Comparison of ENCODE assay signal across 8 mouse cellular contexts in the genomic region with DNA sequence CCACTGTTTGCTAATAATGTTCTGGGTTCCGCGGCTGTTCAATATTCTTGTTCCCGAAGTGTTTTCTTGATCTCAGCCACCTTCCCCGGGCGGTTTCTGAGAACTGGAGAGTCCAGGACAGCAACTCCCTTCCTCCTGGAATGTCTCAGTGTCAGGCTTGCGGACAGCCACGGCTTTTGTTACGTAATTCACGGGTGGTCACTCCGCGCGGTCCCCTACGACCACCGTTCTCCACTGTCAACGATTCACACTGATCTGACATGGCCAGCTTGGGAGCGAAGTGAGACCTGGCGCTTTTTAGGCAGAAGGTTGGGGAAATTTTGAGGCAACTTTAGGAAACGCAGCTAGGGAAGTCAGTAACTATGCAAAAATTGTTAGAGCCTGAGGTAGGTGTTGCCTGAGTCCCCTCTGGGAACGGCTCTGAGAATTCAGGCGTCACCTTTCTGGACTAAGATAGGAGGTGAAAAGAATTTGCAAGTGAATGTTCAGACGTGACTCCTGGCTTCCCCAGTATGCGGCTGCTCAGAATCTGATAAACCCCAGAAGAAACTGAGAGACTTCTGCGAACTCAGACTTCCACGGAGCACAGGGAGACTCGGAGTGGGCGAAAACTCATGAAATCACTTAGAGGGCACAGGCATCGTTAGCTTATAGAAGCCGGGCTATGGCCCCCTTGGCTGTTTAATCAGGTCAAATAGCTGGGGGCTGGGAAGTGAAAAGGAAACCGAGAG. TPM values are rescaled to one million over a fixed set of nuclear protein-coding genes. Genes with fewer than 3 reads are reported as not detected.
DNase-seq lines count a peak whose midpoint lies in the region; ATAC-seq lines count a peak whose summit lies in the region.

No protein-coding gene starts in this region.

- H3K27me3 ChIP-seq in embryonic facial prominence, embryonic 11.5 days (ENCODE audit: control insufficient read depth, insufficient read depth, low read length), result peaks cover 15% of the 10 kb centered on the region
- H3K27me3 ChIP-seq in limb, embryonic 11.5 days (ENCODE audit: control insufficient read depth, insufficient read depth, low read length), result peaks cover 20% of the 10 kb centered on the region
- H3K27me3 ChIP-seq in midbrain, embryonic 16.5 days (ENCODE audit: control insufficient read depth, insufficient read depth, low read depth, low read length), result no peaks in the 10 kb centered on the region

- peak overlapping the region; percentile 99 for H3K4me2 ChIP-seq in embryonic facial prominence, embryonic 11.5 days (ENCODE audit: low read depth, low read length)
- peak overlapping the region; percentile 99 for H3K4me2 ChIP-seq in limb, embryonic 11.5 days (ENCODE audit: low read depth, severe bottlenecking)
- peak overlapping the region; percentile 81 for H3K4me2 ChIP-seq in midbrain, embryonic 16.5 days (ENCODE audit: low read length)

- H3K9me3 ChIP-seq in embryonic facial prominence, embryonic 11.5 days (replicated peaks; ENCODE audit: control insufficient read depth, low read length), result no peaks in the 10 kb centered on the region; the same call in 1 of the 2 replicates
- H3K9me3 ChIP-seq in limb, embryonic 11.5 days (ENCODE audit: control insufficient read depth, low read length), result no peaks in the 10 kb centered on the region
- H3K9me3 ChIP-seq in midbrain, embryonic 16.5 days (replicated peaks; ENCODE audit: control insufficient read depth, low read length, poor library complexity, severe bottlenecking), result 0 out of 2 replicates have a peak, but pooled peaks cover 4% of the 10 kb centered on the region

- no peaks in the 10 kb centered on the region for H3K4me1 ChIP-seq in embryonic facial prominence, embryonic 11.5 days (ENCODE audit: control insufficient read depth, insufficient read depth, low read length)
- peaks cover 14% of the 10 kb centered on the region for H3K4me1 ChIP-seq in limb, embryonic 11.5 days (ENCODE audit: control insufficient read depth, insufficient read depth, low read length)
- peaks cover 23% of the 10 kb centered on the region for H3K4me1 ChIP-seq in midbrain, embryonic 16.5 days (ENCODE audit: control insufficient read depth, insufficient read depth, low read length)

- no peaks in the 10 kb centered on the region for H3K36me3 ChIP-seq in embryonic facial prominence, embryonic 11.5 days (replicated peaks; ENCODE audit: control insufficient read depth, insufficient read depth, low read depth, low read length)
- H3K36me3 ChIP-seq in limb, embryonic 11.5 days (ENCODE audit: control insufficient read depth, insufficient read depth, low read length), result no peaks in the 10 kb centered on the region; the same call in 1 of the 2 replicates
- H3K36me3 ChIP-seq in midbrain, embryonic 16.5 days (ENCODE audit: control insufficient read depth, insufficient read depth, low read length), result no peaks in the 10 kb centered on the region

- intact Hi-C loops in heart, postnatal 25 days (cut with DNase I), result loop anchor here (5.0 kb wide), 2 partner anchors 76 to 121 kb away; no protein-coding TSS in a partner anchor
- intact Hi-C loops in heart, postnatal 36 days (cut with DNase I), result loop anchor here (2.0 to 5.0 kb wide), 2 partner anchors 32 to 121 kb away; partner anchors contain the start of gene Dcaf4

- no peak for ATAC-seq in embryonic facial prominence, embryonic 11.5 days (replicated peaks; ENCODE audit: insufficient number of reproducible peaks, low FRiP score, low TSS enrichment, low read depth)
- no peak for ATAC-seq in limb, embryonic 11.5 days (ENCODE audit: insufficient number of reproducible peaks, low FRiP score, low TSS enrichment, low read depth)
- ATAC-seq in midbrain, embryonic 16.5 days, result no peak

- peak; percentile 93 for DNase-seq in heart, adult 11 months
- DNase-seq in heart, postnatal 25 days (ENCODE audit: low spot score), result no peak
- DNase-seq in adrenal gland, adult 2 months, result peak; percentile 66
- DNase-seq in embryonic facial prominence, embryonic 11.5 days (ENCODE audit: low spot score), result peak; percentile 33
- peak; percentile 44 to 62 for DNase-seq in heart, postnatal 36 days
- peak; percentile 40 for DNase-seq in limb, embryonic 11.5 days (ENCODE audit: low spot score)
- no peak for DNase-seq in frontal cortex, postnatal 14 days (ENCODE audit: low spot score in 2 of 2)

- under 1% methylated on average over 29 of the region's 29 CpGs for WGBS in embryonic facial prominence, embryonic 11.5 days
- WGBS in limb, embryonic 11.5 days, result under 1% methylated on average over 29 of the region's 29 CpGs
- WGBS in midbrain, embryonic 16.5 days, result under 1% methylated on average over 29 of the region's 29 CpGs

- H3K4me3 ChIP-seq in embryonic facial prominence, embryonic 11.5 days (ENCODE audit: low read depth, low read length), result peak overlapping the region; percentile 29
- H3K4me3 ChIP-seq in limb, embryonic 11.5 days (ENCODE audit: low read depth, low read length), result peak overlapping the region; percentile 68
- peak overlapping the region; percentile 77 for H3K4me3 ChIP-seq in midbrain, embryonic 16.5 days (ENCODE audit: low read depth, low read length)

- peak overlapping the region; percentile 11; the same call in 1 of the 2 replicates for H3K9ac ChIP-seq in embryonic facial prominence, embryonic 11.5 days (replicated peaks; ENCODE audit: low read length)
- H3K9ac ChIP-seq in limb, embryonic 11.5 days (ENCODE audit: low read length), result no peak overlapping the region
- H3K9ac ChIP-seq in midbrain, embryonic 16.5 days (ENCODE audit: low read depth, low read length), result peak overlapping the region; percentile 44

- no peak overlapping the region for H3K27ac ChIP-seq in embryonic facial prominence, embryonic 11.5 days (replicated peaks; ENCODE audit: low read depth, low read length)
- H3K27ac ChIP-seq in limb, embryonic 11.5 days (replicated peaks; ENCODE audit: low read depth, low read length), result no peak overlapping the region
- no peak overlapping the region for H3K27ac ChIP-seq in midbrain, embryonic 16.5 days (ENCODE audit: low read length)

RNA-seq across cellular contexts. Expression of gene Dpf3, which starts 0.9 kb away (rescaled TPM):
- total RNA-seq in heart, postnatal 25 days (2021), result 10 to 100 TPM; 17.4 to 21.3 TPM
- total RNA-seq in adrenal gland, adult 2 months (2021), result 1 to 10 TPM; 7.6 to 8.6 TPM
- polyA plus RNA-seq in adrenal gland, adult 2 months (2012; rRNA removed), result 6.6 TPM in 2 replicates
- 2.0 and 6.0 TPM in 2 replicates for polyA plus RNA-seq in embryonic facial prominence, embryonic 11.5 days (2014; fragmentation: Nextera tagmentation; extraction: Ambion mirVana)
- total RNA-seq in heart, postnatal 36 days (2021), result 10 to 100 TPM; 16.3 to 22.3 TPM
- polyA plus RNA-seq in limb, embryonic 11.5 days (2014; fragmentation: Nextera tagmentation; extraction: Ambion mirVana), result 3.6 and 3.7 TPM in 2 replicates
- polyA plus RNA-seq in midbrain, embryonic 16.5 days (2015; fragmentation: Nextera tagmentation; extraction: Ambion mirVana), result 19.3 and 20.9 TPM in 2 replicates

RNA-seq across cellular contexts. Expression of gene Dcaf4, which starts 31.9 kb away (rescaled TPM):
- 10 to 100 TPM; 14.1 to 15.2 TPM for total RNA-seq in heart, postnatal 25 days (2021)
- 10 to 100 TPM; 36.3 to 54.2 TPM for total RNA-seq in adrenal gland, adult 2 months (2021)
- polyA plus RNA-seq in adrenal gland, adult 2 months (2012; rRNA removed), result 38.1 and 43.4 TPM in 2 replicates
- 27.2 and 28.8 TPM in 2 replicates for polyA plus RNA-seq in embryonic facial prominence, embryonic 11.5 days (2014; fragmentation: Nextera tagmentation; extraction: Ambion mirVana)
- 10 to 100 TPM; 14.8 to 17.7 TPM for total RNA-seq in heart, postnatal 36 days (2021)
- polyA plus RNA-seq in limb, embryonic 11.5 days (2014; fragmentation: Nextera tagmentation; extraction: Ambion mirVana), result 28.1 and 31.7 TPM in 2 replicates
- polyA plus RNA-seq in midbrain, embryonic 16.5 days (2015; fragmentation: Nextera tagmentation; extraction: Ambion mirVana), result 46.1 and 50.3 TPM in 2 replicates

Comparison
In these comparisons a context has a peak if more than half of its experiments do, and no peak if none do; other contexts are left out.
1. DNase-seq: peak in heart, adult 11 months (single experiment), adrenal gland, adult 2 months (single experiment), embryonic facial prominence, embryonic 11.5 days (single experiment), heart, postnatal 36 days (2 of 2) and limb, embryonic 11.5 days (single experiment); none in heart, postnatal 25 days (single experiment) and frontal cortex, postnatal 14 days (0 of 2).
2. Peak in every context shown above with its lines, with median percentiles within 50 percentile points of each other: H3K4me2 ChIP-seq and H3K4me3 ChIP-seq.